Mouse (Mus musculus) B cell, adult 67 days (primary cell): Measurements from ENCODE around the gene Gypa. TPM values are rescaled to one million over a fixed set of nuclear protein-coding genes. Genes with fewer than 3 reads are reported as not detected.

ENCODE experiments used
- total RNA-seq, 2 experiments: library from RNA; stranded (reverse); gene quantifications; 4 replicates each; pipeline ENCODE4 v1.2.4; 2023

Gypa gene
- total RNA-seq: not detected

DNA sequence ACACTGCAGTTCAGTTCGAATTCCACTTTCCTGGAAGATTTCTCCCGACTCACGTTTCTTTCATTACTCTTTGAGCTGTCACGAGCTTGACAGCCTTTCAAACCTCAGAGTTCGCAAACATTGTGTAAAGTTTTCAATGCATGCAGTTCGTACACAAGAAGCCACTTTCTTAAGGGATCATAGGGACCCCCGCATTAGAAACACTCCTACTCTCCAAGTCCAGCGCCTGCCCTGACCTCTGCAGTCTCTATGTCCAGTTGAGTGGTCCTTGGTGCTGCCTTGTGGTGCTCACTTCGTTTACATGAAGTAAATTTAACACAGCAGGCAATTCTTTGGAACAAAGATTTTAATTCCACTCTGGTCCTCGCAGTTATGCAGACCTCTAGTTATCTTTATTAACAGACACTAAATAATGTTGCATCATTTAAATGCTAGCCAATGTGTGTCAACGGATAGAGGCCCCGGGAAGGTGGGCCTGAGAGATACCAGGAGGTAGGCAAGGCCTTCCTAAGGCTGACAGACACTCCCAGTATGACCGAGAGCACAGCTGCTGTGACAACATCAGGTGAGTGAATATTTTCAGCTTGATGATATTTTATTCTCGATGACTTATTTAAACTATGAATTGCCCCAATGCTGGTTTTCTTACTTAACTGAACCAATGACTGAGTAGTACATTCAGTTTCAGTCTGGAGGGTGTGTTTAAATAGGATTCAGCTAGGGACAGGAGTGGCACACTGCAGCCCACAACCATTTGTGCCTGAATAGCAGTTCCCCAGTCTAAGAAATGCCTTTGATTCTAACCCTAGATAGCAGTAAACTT, at the start of gene Gypa:
Gene Gypa, plus strand, starts transcription at position 259 of the 823 bp plus-strand sequence.

Other genes starting within 250 kb of the Gypa start
- not detected for gene Frem3, start 117.3 kb downstream of the Gypa start, total RNA-seq
- gene Smarca5, start 245.7 kb downstream of the Gypa start, total RNA-seq: 100 to 1,000 TPM; 170 to 174 TPM